Mouse (Mus musculus) CH12.LX (cell line): ENCODE results near the gene Gm8180. TPM values are rescaled to one million over a fixed set of nuclear protein-coding genes. Genes with fewer than 3 reads are reported as not detected.
"Not testable (repeated sequence)": the region's sequence is repeated elsewhere in the genome, so short reads cannot be mapped to it uniquely, and the experiment has no call there.

Source experiments
- DNase-seq: peaks from one replicate; pipeline ENCODE4 v3.0.0-alpha.2; 2013; ENCODE audit errors: extremely low read depth
- H3K27ac ChIP-seq: 2 replicates; pipeline ENCODE4 v1.5.1; 2012; ENCODE audit warnings: low read depth, mild to moderate bottlenecking, control low read depth, moderate library complexity; ENCODE audit not compliant: insufficient read depth
- H3K27me3 ChIP-seq: replicated peaks from 2 replicates; pipeline ENCODE3; 2012; ENCODE audit warnings: inconsistent platforms
- H3K36me3 ChIP-seq, 2 experiments: replicated peaks in 1 of 2; 2 replicates each; pipeline versions ENCODE3 to v1.6.1; 2012; ENCODE audit warnings: inconsistent platforms in 1 of 2, low read length in 1 of 2, mild to moderate bottlenecking in 1 of 2, mixed read lengths in 1 of 2, moderate library complexity in 1 of 2; ENCODE audit not compliant: control insufficient read depth in 1 of 2, insufficient read depth in 1 of 2
- H3K4me1 ChIP-seq, 2 experiments: 2 replicates each; pipeline ENCODE4 v1.6.1; 2012; ENCODE audit warnings: inconsistent platforms in 1 of 2, moderate library complexity in 1 of 2; ENCODE audit not compliant: insufficient read depth in 2 of 2, control insufficient read depth in 1 of 2
- H3K4me2 ChIP-seq: 2 replicates; pipeline ENCODE4 v1.6.1; 2012; ENCODE audit warnings: low read depth, mild to moderate bottlenecking, control low read depth; ENCODE audit not compliant: poor library complexity, insufficient read depth, severe bottlenecking
- H3K4me3 ChIP-seq, 3 experiments: fragments of 150-350 bp in 1 of 3; sonication (generic) in 1 of 3; replicated peaks in 1 of 3; 2 replicates each; pipeline versions ENCODE3 to v1.5.1; 2011 to 2012; ENCODE audit warnings: low read depth in 2 of 3, low read length in 2 of 3, mild to moderate bottlenecking in 2 of 3, moderate library complexity in 2 of 3, control low read depth in 1 of 3, improper control_type of control experiment in 1 of 3, inconsistent platforms in 1 of 3, mixed read lengths in 1 of 3; ENCODE audit not compliant: poor library complexity in 1 of 3
- H3K79me2 ChIP-seq: replicated peaks from 2 replicates; pipeline ENCODE4 v1.6.1; 2012; ENCODE audit warnings: mild to moderate bottlenecking, moderate library complexity; ENCODE audit not compliant: control insufficient read depth, poor library complexity, insufficient read depth, severe bottlenecking; ENCODE audit errors: extremely low read depth
- H3K9ac ChIP-seq: 2 replicates; pipeline ENCODE4 v1.6.1; 2012; ENCODE audit warnings: low read depth, mild to moderate bottlenecking, control low read depth, moderate library complexity; ENCODE audit not compliant: insufficient read depth
- H3K9me3 ChIP-seq: replicated peaks from 2 replicates; pipeline ENCODE3; 2012; ENCODE audit warnings: low read length, inconsistent platforms, mixed read lengths
- dilution Hi-C: fragments of 300-500 bp; cut with MboI; formaldehyde crosslinking; loops from 2 replicates; pipeline ENCODE4 v1.14.3; 2020; ENCODE audit warnings: low sequenced_read_pairs; ENCODE audit not compliant: extremely low pct_unique_long_range_greater_than_20kb, extremely low pct_ligation_motif_present
- in situ Hi-C: fragments of 300-500 bp; cut with MboI; formaldehyde crosslinking; loops from 3 replicates; pipeline ENCODE4 v1.14.3; 2019; ENCODE audit warnings: low sequenced_read_pairs, low pct_ligation_motif_present, low pct_unique_long_range_greater_than_20kb, mixed read lengths
- polyA plus RNA-seq: library from polyadenylated mRNA; unstranded; fragments of >175 nt; gene quantifications from 2 replicates; pipeline ENCODE4 v1.2.1, GENCODE M21; 2012; ENCODE audit warnings: low read depth; ENCODE audit not compliant: insufficient read length
- total RNA-seq, 2 experiments: library from RNA; depleted of rRNA; stranded (reverse); fragments of 300-350 nt in 1 of 2; fragments of >200 nt in 1 of 2; gene quantifications; 2 replicates each; pipeline ENCODE4 v1.2.3; 2012 to 2014

The Gm8180 gene
- total RNA-seq (2012; rRNA removed) (not detected in 2 replicates), total RNA-seq (2014; rRNA removed) (not detected in 2 replicates), polyA plus RNA-seq (not detected in 2 replicates)

DNA sequence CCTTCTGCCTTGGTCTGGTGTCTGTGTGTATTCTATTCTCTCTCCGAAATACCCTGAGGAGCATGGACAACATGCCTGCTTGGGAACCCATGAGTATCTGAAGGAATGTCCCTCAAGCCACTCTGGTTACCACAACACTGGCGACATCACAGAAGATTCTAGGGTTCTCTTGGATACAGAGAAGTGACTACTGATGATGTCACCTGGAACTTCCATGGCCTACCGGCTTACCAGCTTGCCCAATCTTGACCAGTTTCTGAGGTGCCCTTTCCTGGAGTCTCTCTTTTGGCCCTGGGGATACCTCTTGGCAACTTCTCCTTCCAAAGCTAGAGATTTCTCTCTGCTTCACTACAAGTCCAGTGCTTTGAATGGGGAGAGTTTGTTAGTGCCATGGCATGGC, at the start of gene Gm8180:
TSS of gene Gm8180 (minus strand) at position 101 of the 400 bp plus-strand sequence.
- H3K4me1 ChIP-seq, H3K4me2 ChIP-seq, H3K4me3 ChIP-seq, H3K27ac ChIP-seq, dilution Hi-C loops, H3K36me3 ChIP-seq, in situ Hi-C loops, H3K9ac ChIP-seq, H3K79me2 ChIP-seq, H3K9me3 ChIP-seq, DNase-seq, H3K27me3 ChIP-seq: not testable (repeated sequence)

DNA sequence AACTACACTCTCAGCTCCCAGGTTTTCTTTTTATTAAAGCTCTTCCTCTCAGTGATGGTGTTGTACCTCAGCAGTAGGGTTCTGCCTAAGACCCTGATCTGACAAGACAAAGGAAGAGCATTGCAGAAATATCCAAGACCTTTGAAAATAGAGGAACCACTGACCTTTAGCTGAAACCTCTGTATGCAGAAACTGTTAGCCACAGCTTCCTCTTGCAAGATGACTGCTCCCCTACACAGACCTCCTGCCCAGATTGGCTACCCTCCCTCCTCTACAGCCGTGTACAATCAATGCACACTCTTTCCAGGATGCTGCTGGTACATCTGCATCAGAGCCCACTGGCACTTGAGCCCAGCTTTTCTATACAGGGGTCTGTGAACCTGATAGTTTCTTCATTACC, 45.8 kb upstream of the Gm8180 start:
- H3K79me2 ChIP-seq, H3K4me3 ChIP-seq, H3K4me1 ChIP-seq, in situ Hi-C loops, H3K36me3 ChIP-seq, H3K27ac ChIP-seq, H3K4me2 ChIP-seq, H3K9me3 ChIP-seq, dilution Hi-C loops, H3K9ac ChIP-seq, H3K27me3 ChIP-seq: not testable (repeated sequence)
- peak; percentile 39 for DNase-seq

DNA sequence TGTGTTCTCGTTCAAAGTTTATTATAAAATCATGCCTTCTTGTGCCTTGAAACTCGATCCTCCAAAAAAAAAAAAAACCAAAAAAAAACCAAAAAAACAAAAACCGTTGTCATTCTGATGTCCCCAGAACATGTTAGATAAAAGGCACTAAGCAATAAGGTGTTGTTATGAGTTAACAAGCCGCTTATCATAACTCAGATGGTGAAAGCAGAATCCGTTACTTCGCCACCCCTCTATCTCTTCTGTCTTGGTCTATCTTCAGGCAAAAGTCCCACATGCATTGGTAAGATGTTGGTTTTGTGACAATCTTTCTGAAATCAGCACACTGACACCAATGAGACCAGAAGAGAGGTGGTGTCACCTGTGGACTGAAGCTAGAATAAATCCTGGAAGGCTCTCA, 39.6 kb upstream of the Gm8180 start:
- H3K27me3 ChIP-seq, H3K9me3 ChIP-seq, dilution Hi-C loops, H3K4me1 ChIP-seq, H3K4me2 ChIP-seq, H3K79me2 ChIP-seq, H3K9ac ChIP-seq, in situ Hi-C loops, H3K36me3 ChIP-seq, DNase-seq, H3K27ac ChIP-seq, H3K4me3 ChIP-seq: not testable (repeated sequence)

DNA sequence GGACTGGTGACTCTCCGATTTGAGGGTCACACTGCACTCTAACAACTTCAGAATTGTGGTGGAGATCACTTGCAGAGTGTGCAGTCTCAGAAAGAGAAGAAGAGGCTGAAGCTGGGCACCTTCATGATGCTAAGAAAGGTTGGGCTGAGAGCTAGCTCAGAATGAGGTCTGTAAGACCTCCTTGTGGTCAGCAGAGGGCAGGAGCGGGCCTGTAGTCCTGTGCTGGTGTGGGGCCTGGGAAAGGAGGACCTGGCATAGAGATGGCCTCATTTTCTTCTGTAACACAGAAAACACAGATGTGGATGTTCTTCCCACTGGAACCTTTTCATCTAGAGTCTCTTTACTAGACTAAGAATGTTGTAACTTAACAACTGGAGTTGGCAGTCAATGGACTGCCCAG, 37.3 kb upstream of the Gm8180 start:
- H3K27me3 ChIP-seq, H3K9me3 ChIP-seq, H3K4me1 ChIP-seq, DNase-seq, H3K4me2 ChIP-seq, in situ Hi-C loops, H3K9ac ChIP-seq, H3K4me3 ChIP-seq, dilution Hi-C loops, H3K36me3 ChIP-seq, H3K79me2 ChIP-seq, H3K27ac ChIP-seq: not testable (repeated sequence)
